Mouse (Mus musculus): ENCODE measurements around the gene Fgfr2.

DNA sequence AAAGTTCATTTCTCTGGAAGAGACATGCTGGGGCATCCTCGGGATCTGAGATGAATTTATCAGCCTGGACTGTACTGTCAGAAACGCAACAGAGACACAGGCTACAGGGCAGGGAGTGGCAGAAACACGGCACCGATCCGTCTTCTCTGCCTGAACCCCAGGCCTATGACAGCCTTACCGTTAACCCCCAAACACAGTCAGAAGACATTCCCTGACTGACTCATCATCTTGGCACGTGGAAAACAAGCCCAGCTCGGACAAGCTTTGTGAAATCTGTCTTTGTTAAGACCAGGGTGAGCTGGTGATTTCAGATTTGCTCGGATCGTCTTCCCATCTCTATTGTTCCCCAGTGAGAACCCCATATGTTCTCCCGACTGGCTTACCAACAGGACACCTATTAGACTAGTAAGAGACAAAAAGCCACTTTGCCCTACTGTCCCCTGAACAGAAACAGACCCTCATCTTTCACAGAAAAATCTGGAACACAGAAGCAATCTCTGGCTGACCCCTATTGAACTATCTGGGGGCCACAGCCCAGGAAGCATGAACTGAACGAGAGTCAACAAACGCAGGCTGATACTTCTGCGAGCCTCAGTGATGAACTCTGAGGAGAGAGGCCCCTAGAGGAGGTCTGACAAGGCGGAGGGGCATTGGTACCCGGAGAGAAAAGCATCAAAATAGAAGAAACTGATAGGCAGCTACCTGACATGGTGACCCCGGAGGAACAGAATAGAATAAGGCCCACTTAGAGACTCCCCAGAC lies 750.2 kb downstream of the Fgfr2 start:
- no peak for TF ChIP-seq CTCF (conservative IDR thresholded peaks at IDR 0.05; ENCODE audit: low read length)
- TF ChIP-seq POU5F1 (IDR thresholded peaks at IDR 0.05; ENCODE audit: borderline replicate concordance, low read length) = no peak
- no peak for TF ChIP-seq NANOG (IDR thresholded peaks at IDR 0.05; ENCODE audit: borderline replicate concordance, low read length)

All from E14TG2a.4 (cell line).